Mouse (Mus musculus) thymus, adult 18-20 months (tissue): Measurements from ENCODE around the gene Ank3.

Source experiments
- DNase-seq, 2 experiments: peaks; one replicate each; pipeline ENCODE4 v3.0.0; 2022; ENCODE audit warnings: mixed read lengths in 2 of 2

Gene Ank3

DNA sequence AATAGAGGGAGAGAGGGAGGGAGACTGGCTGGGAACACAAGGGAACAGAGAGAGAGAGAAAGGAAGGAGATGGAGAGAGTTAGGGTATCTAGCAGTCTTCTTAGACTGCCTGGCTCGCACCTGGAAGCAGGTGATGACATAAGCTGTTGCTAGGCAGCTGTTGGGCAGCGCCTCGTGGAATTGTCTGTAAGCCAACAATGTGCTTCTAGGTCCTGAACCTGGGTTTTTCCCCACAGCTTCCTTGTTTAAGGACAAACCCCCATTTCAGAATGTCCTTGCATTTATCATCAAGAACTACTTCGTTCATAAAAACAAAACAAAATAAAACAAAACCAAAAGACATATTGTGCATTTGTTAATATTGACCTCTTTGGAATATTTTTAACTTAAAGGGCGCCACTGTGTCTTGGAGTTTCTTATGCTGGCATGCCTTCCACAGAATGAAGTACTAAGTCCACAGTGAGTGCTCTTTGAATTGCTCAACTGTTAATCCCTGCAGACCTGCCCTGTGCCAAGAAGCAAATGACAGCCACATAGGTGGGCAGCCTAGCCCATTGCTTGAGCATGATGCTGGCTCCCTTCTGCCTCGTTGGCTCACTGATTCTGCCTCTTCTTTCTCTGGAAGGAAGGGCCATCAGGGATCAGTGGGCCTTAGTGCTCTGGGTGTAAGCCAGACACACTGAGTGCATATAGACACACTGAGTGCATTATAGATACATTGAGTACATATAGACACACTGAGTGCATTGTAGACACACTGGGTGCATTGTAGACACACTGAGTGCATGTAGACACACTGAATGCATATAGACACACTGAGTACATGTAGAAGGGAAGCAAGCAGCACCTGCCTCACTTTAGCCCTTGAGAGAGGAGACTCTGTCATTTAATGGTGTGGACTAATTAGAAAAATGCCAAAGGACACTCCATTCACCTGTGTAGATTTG, 668.9 kb downstream of the Ank3 start:
- DNase-seq, result no peak

DNA sequence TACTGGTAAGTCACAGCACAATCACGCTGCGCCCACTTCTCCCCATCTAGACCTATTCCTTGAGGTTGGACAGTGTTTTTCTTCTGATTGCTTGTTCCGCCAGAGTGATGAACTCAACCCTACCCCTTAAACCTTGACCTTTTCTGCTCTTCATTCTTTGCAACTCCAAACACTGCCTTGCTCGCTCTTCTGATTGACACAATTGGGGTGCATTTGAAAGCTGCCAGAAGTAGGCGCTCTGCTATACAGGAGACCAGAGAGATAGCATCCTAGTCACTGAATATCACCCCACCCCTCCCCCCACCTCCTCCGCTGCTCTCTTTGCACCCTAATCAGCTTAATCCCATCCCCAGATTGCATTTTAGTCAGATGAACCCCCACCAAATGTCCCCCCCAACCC, 670.7 kb downstream of the Ank3 start:
- DNase-seq, result no peak

DNA sequence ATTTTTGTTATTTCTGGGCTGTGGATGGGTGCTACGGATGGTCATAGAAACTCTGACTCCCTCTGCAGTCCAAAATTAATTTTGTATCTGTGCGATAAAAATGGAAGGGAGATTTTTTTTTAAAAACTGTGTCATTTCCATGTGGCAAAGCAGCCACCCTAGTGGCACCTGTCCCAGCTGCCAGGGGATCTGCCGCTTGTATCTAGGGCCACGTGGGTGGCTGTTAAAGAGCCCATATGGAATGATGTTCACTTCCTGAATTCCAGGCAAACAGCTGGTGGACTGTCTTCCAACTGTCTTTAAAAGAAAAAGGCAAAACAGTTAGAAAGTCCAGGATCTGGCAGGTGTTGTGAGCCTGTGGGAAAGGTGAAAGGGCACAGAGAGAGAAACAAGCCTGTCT, 672.8 kb downstream of the Ank3 start:
- no peak for DNase-seq
